Mouse (Mus musculus) sigmoid colon, adult 10 weeks (tissue): Measurements from ENCODE around the gene Gm10696. TPM values are rescaled to one million over a fixed set of nuclear protein-coding genes. Genes with fewer than 3 reads are reported as not detected.

Source experiments
- polyA plus RNA-seq: library from polyadenylated mRNA; stranded (reverse); fragments of 350-450 nt; fragmentation: Illumina TruSeq; extraction: RNeasy Lipid Tissue Mini Kit (QIAGEN cat#74804); gene quantifications from one replicate; pipeline ENCODE4 v1.2.3, GENCODE M21; 2014; ENCODE audit warnings: low read depth, low replicate concordance

The Gm10696 gene
- polyA plus RNA-seq, result not detected

GRCm38 (mm10) chr3:94178093-94178492 is at the start of gene Gm10696:
Gene Gm10696 (minus strand): TSS chr3:94178193.

GRCm38 (mm10) chr3:94196414-94196813 is 18.4 kb upstream of the Gm10696 start, which contains the start of gene Gm5286:
Gene Gm5286 (plus strand): TSS chr3:94196714.

Other genes with a start within 250 kb of the Gm10696 start
- 0.73 TPM for gene Gm9117, start 234.7 kb downstream of the Gm10696 start, polyA plus RNA-seq
- not detected for gene Tdpoz5, start 216.9 kb downstream of the Gm10696 start, polyA plus RNA-seq
- gene Gm9125, start 123.3 kb downstream of the Gm10696 start, polyA plus RNA-seq, result not detected
- not detected for gene Gm10697, start 105.5 kb downstream of the Gm10696 start, polyA plus RNA-seq
- gene Gm5286, start 18.5 kb upstream of the Gm10696 start, polyA plus RNA-seq, result not detected
- not detected for gene Gm4778, start 85.8 kb upstream of the Gm10696 start, polyA plus RNA-seq
- gene Them4, start 131.9 kb upstream of the Gm10696 start, polyA plus RNA-seq, result 41.5 TPM
- gene Them5, start 163.9 kb upstream of the Gm10696 start, polyA plus RNA-seq, result not detected
- gene C2cd4d, start 184.2 kb upstream of the Gm10696 start, polyA plus RNA-seq, result not detected
- gene Rorc, start 194.6 kb upstream of the Gm10696 start, polyA plus RNA-seq, result 54.0 TPM
- 0.38 TPM for gene Lingo4, start 220.3 kb upstream of the Gm10696 start, polyA plus RNA-seq
- 3.1 TPM for gene Tdrkh, start 235.1 kb upstream of the Gm10696 start, polyA plus RNA-seq